Mouse (Mus musculus) megakaryocyte-erythroid progenitor cell, adult 5 weeks (primary cell): ENCODE data around the gene Rbm6. TPM values are rescaled to one million over a fixed set of nuclear protein-coding genes. Genes with fewer than 3 reads are reported as not detected.

Experiments used
- polyA plus RNA-seq: library from polyadenylated mRNA; stranded (reverse); fragments of >175 nt; gene quantifications from 2 replicates; pipeline ENCODE4 v1.2.3, GENCODE M21; 2012

Rbm6 gene
- 21.8 and 30.9 TPM in 2 replicates for polyA plus RNA-seq

GRCm38 (mm10) chr9:107873137-107873536 is at the start of gene Rbm6:
Gene Rbm6, minus strand, starts transcription at chr9:107873237.

GRCm38 (mm10) chr9:107906252-107906966 is 33.4 kb upstream of the Rbm6 start, which contains the start of gene Mst1r:
Gene Mst1r, plus strand, starts transcription at chr9:107906873.

GRCm38 (mm10) chr9:107887804-107888266 is 14.8 kb upstream of the Rbm6 start, which contains the start of gene Mon1a:
Gene Mon1a, plus strand, starts transcription at chr9:107888151.

GRCm38 (mm10) chr9:107770374-107771290 is 102.4 kb downstream of the Rbm6 start, which contains the start of gene Rbm5:
Gene Rbm5, minus strand, starts transcription at chr9:107770996.

Other genes with a start within 250 kb of the Rbm6 start
- gene Gnai2, start 237.9 kb downstream of the Rbm6 start, polyA plus RNA-seq, result 1,176 and 1,508 TPM in 2 replicates
- gene Slc38a3, start 203.7 kb downstream of the Rbm6 start, polyA plus RNA-seq, result 0.02 and 0.03 TPM in 2 replicates
- gene Gnat1, start 193.5 kb downstream of the Rbm6 start, polyA plus RNA-seq, result 0.33 and 0.55 TPM in 2 replicates
- gene Sema3f, start 162.8 kb downstream of the Rbm6 start, polyA plus RNA-seq, result 0.52 and 0.71 TPM in 2 replicates
- 22.6 and 29.7 TPM in 2 replicates for gene Rbm5, start 102.2 kb downstream of the Rbm6 start, polyA plus RNA-seq
- 22.6 and 23.1 TPM in 2 replicates for gene Mon1a, start 14.9 kb upstream of the Rbm6 start, polyA plus RNA-seq
- gene Mst1r, start 33.6 kb upstream of the Rbm6 start, polyA plus RNA-seq, result 0.18 and 0.50 TPM in 2 replicates
- gene Actl11, start 55.2 kb upstream of the Rbm6 start, polyA plus RNA-seq, result not detected in 2 replicates
- gene Camkv, start 62.4 kb upstream of the Rbm6 start, polyA plus RNA-seq, result 0.26 and 0.68 TPM in 2 replicates
- 2.5 and 4.6 TPM in 2 replicates for gene Traip, start 76.9 kb upstream of the Rbm6 start, polyA plus RNA-seq
- gene Uba7, start 102.3 kb upstream of the Rbm6 start, polyA plus RNA-seq, result 30.7 and 41.6 TPM in 2 replicates
- 0.25 and 0.33 TPM in 2 replicates for gene Gm20661, start 109.8 kb upstream of the Rbm6 start, polyA plus RNA-seq
- 69.0 and 83.7 TPM in 2 replicates for gene Inka1, start 112.6 kb upstream of the Rbm6 start, polyA plus RNA-seq
- 0.28 and 1.4 TPM in 2 replicates for gene Cdhr4, start 119.3 kb upstream of the Rbm6 start, polyA plus RNA-seq
- gene Gm20662, start 123.1 kb upstream of the Rbm6 start, polyA plus RNA-seq, result 0.04 and 0.06 TPM in 2 replicates
- gene Ip6k1, start 129.3 kb upstream of the Rbm6 start, polyA plus RNA-seq, result 55.9 and 63.3 TPM in 2 replicates
- gene Gmppb, start 176.0 kb upstream of the Rbm6 start, polyA plus RNA-seq, result 14.6 and 19.6 TPM in 2 replicates
- 2.5 TPM in 2 replicates for gene Amigo3, start 179.9 kb upstream of the Rbm6 start, polyA plus RNA-seq
- gene Mst1, start 207.2 kb upstream of the Rbm6 start, polyA plus RNA-seq, result 0.28 TPM in 1 of 2 replicates, not detected in the other
- gene Rnf123, start 210.1 kb upstream of the Rbm6 start, polyA plus RNA-seq, result 100 and 113 TPM in 2 replicates
- 48.2 and 48.5 TPM in 2 replicates for gene Apeh, start 221.4 kb upstream of the Rbm6 start, polyA plus RNA-seq